Mouse (Mus musculus): ENCODE data around the gene C1qtnf12. TPM values are rescaled to one million over a fixed set of nuclear protein-coding genes. Genes with fewer than 3 reads are reported as not detected.

C1qtnf12 gene
- total and polyA plus RNA-seq, 3 experiments, result 9.7 to 43.7 (median 19.9) TPM

GRCm38 (mm10) chr4:155992241-155992905, 30.3 kb downstream of the C1qtnf12 start, which contains the start of the genes B3galt6 and Sdf4:
B3galt6 (minus strand) TSS chr4:155992649.
Sdf4 (plus strand) TSS chr4:155992872.
- peak; percentile 71 for DNase-seq (ENCODE audit: low spot score)
- H3K4me3 ChIP-seq (ENCODE audit: low read depth, low read length), result peak within 1 kb of the TSS; percentile 92
- TF ChIP-seq TAL1 (conservative IDR thresholded peaks at IDR 0.05; ENCODE audit: low read depth, low read length) (no peak), CTCF (IDR thresholded peaks at IDR 0.05; ENCODE audit: low read depth, low read length) (peak; percentile 30; the same call in 1 of the 2 replicates)
- ATAC-seq (ENCODE audit: extremely low read depth, insufficient number of reproducible peaks, low FRiP score, poor library complexity, severe bottlenecking), result peak; percentile 72
- no peaks in the 10 kb centered on the region for H3K27me3 ChIP-seq (ENCODE audit: insufficient read depth, low read length)
- H3K9me3 ChIP-seq (replicated peaks), result no peaks in the 10 kb centered on the region
- H3K36me3 ChIP-seq (replicated peaks), result peaks cover 55% of the 10 kb centered on the region
- peaks cover 58% of the 10 kb centered on the region for H3K4me1 ChIP-seq (ENCODE audit: insufficient read depth, low read depth, low read length)

- peaks cover 61% of the 10 kb centered on the region for H3K36me3 ChIP-seq (replicated peaks)
- H3K4me1 ChIP-seq (ENCODE audit: insufficient read depth, low read depth, low read length), result peaks cover 56% of the 10 kb centered on the region
- TF ChIP-seq GATA2 (IDR thresholded peaks at IDR 0.05; ENCODE audit: borderline replicate concordance, low read depth, low read length), result no peak
- TF ChIP-seq POLR2AphosphoS5 (IDR thresholded peaks at IDR 0.05; ENCODE audit: insufficient replicate concordance, low read depth, low read length), result no peak
- no peak for TF ChIP-seq CTCF (IDR thresholded peaks at IDR 0.05; ENCODE audit: low read depth, low read length)
- TF ChIP-seq TAL1 (conservative IDR thresholded peaks at IDR 0.05; ENCODE audit: low read depth, low read length), result no peak
- TF ChIP-seq GATA1 (IDR thresholded peaks at IDR 0.05; ENCODE audit: borderline replicate concordance, low read length), result no peak
- H3K4me3 ChIP-seq (ENCODE audit: low read depth, low read length), result peak overlapping the region; percentile 92
- no peaks in the 10 kb centered on the region for H3K9me3 ChIP-seq (replicated peaks)
- H3K27me3 ChIP-seq (ENCODE audit: insufficient read depth, low read length), result no peaks in the 10 kb centered on the region
- DNase-seq (ENCODE audit: low spot score) (peak; percentile 77), ATAC-seq (ENCODE audit: extremely low read depth, insufficient number of reproducible peaks, low FRiP score, poor library complexity, severe bottlenecking) (peak; percentile 66)
These were observed 30.9 kb downstream of the C1qtnf12 start for GRCm38 (mm10) chr4:155992906-155993547.

GRCm38 (mm10) chr4:155993606-155994005, 31.5 kb downstream of the C1qtnf12 start:
- H3K9me3 ChIP-seq (replicated peaks), result no peaks in the 10 kb centered on the region
- H3K27me3 ChIP-seq (ENCODE audit: insufficient read depth, low read length), result no peaks in the 10 kb centered on the region
- H3K36me3 ChIP-seq (replicated peaks), result peaks cover 65% of the 10 kb centered on the region
- TF ChIP-seq CTCF (IDR thresholded peaks at IDR 0.05; ENCODE audit: low read depth, low read length) (no peak), TAL1 (conservative IDR thresholded peaks at IDR 0.05; ENCODE audit: low read depth, low read length) (no peak), GATA1 (IDR thresholded peaks at IDR 0.05; ENCODE audit: borderline replicate concordance, low read length) (no peak)
- DNase-seq (ENCODE audit: low spot score) (no peak), ATAC-seq (ENCODE audit: extremely low read depth, insufficient number of reproducible peaks, low FRiP score, poor library complexity, severe bottlenecking) (no peak)
- peaks cover 51% of the 10 kb centered on the region for H3K4me1 ChIP-seq (ENCODE audit: insufficient read depth, low read depth, low read length)
- peak overlapping the region; percentile 92 for H3K4me3 ChIP-seq (ENCODE audit: low read depth, low read length)

GRCm38 (mm10) chr4:156004109-156004508, 42.0 kb downstream of the C1qtnf12 start:
- H3K4me1 ChIP-seq (ENCODE audit: insufficient read depth, low read depth, low read length), result no peaks in the 10 kb centered on the region
- TF ChIP-seq CTCF (IDR thresholded peaks at IDR 0.05; ENCODE audit: low read depth, low read length), result no peak
- no peak for TF ChIP-seq GATA1 (IDR thresholded peaks at IDR 0.05; ENCODE audit: borderline replicate concordance, low read length)
- no peak for TF ChIP-seq TAL1 (conservative IDR thresholded peaks at IDR 0.05; ENCODE audit: low read depth, low read length)
- TF ChIP-seq POLR2AphosphoS5 (IDR thresholded peaks at IDR 0.05; ENCODE audit: insufficient replicate concordance, low read depth, low read length), result no peak
- no peak for TF ChIP-seq GATA2 (IDR thresholded peaks at IDR 0.05; ENCODE audit: borderline replicate concordance, low read depth, low read length)
- DNase-seq (ENCODE audit: low spot score), result no peak
- H3K4me3 ChIP-seq (ENCODE audit: low read depth, low read length), result no peak overlapping the region
- peaks cover 93% of the 10 kb centered on the region for H3K36me3 ChIP-seq (replicated peaks)
- ATAC-seq (ENCODE audit: extremely low read depth, insufficient number of reproducible peaks, low FRiP score, poor library complexity, severe bottlenecking), result no peak
- no peaks in the 10 kb centered on the region for H3K9me3 ChIP-seq (replicated peaks)
- no peaks in the 10 kb centered on the region for H3K27me3 ChIP-seq (ENCODE audit: insufficient read depth, low read length)

GRCm38 (mm10) chr4:156008369-156008768, 46.3 kb downstream of the C1qtnf12 start:
- DNase-seq (ENCODE audit: low spot score), result no peak
- peaks cover 94% of the 10 kb centered on the region for H3K36me3 ChIP-seq (replicated peaks)
- H3K27me3 ChIP-seq (ENCODE audit: insufficient read depth, low read length), result no peaks in the 10 kb centered on the region
- H3K4me1 ChIP-seq (ENCODE audit: insufficient read depth, low read depth, low read length), result peaks cover 4% of the 10 kb centered on the region; the same call in 1 of the 2 replicates
- H3K4me3 ChIP-seq (ENCODE audit: low read depth, low read length), result no peak overlapping the region
- no peak for ATAC-seq (ENCODE audit: extremely low read depth, insufficient number of reproducible peaks, low FRiP score, poor library complexity, severe bottlenecking)
- no peaks in the 10 kb centered on the region for H3K9me3 ChIP-seq (replicated peaks)
- TF ChIP-seq GATA1 (IDR thresholded peaks at IDR 0.05; ENCODE audit: borderline replicate concordance, low read length) (no peak), POLR2AphosphoS5 (IDR thresholded peaks at IDR 0.05; ENCODE audit: insufficient replicate concordance, low read depth, low read length) (no peak), CTCF (IDR thresholded peaks at IDR 0.05; ENCODE audit: low read depth, low read length) (no peak), TAL1 (conservative IDR thresholded peaks at IDR 0.05; ENCODE audit: low read depth, low read length) (no peak), GATA2 (IDR thresholded peaks at IDR 0.05; ENCODE audit: borderline replicate concordance, low read depth, low read length) (no peak)

- Histone ChIP-seq H3K4me3 (ENCODE audit: low read depth, low read length) (no peak within 1 kb of the TSS), H3K4me1 (ENCODE audit: insufficient read depth, low read depth, low read length) (peaks cover 8% of the 10 kb centered on the region), H3K27me3 (ENCODE audit: insufficient read depth, low read length) (no peaks in the 10 kb centered on the region), H3K36me3 (replicated peaks) (peaks cover 83% of the 10 kb centered on the region), H3K9me3 (replicated peaks) (no peaks in the 10 kb centered on the region)
- no peak for TF ChIP-seq GATA1 (IDR thresholded peaks at IDR 0.05; ENCODE audit: borderline replicate concordance, low read length)
- no peak for TF ChIP-seq GATA2 (IDR thresholded peaks at IDR 0.05; ENCODE audit: borderline replicate concordance, low read depth, low read length)
- no peak for TF ChIP-seq TAL1 (conservative IDR thresholded peaks at IDR 0.05; ENCODE audit: low read depth, low read length)
- no peak for TF ChIP-seq CTCF (IDR thresholded peaks at IDR 0.05; ENCODE audit: low read depth, low read length)
- TF ChIP-seq POLR2AphosphoS5 (IDR thresholded peaks at IDR 0.05; ENCODE audit: insufficient replicate concordance, low read depth, low read length), result no peak; the same call in 1 of the 2 replicates
- ATAC-seq (ENCODE audit: extremely low read depth, insufficient number of reproducible peaks, low FRiP score, poor library complexity, severe bottlenecking) (no peak), DNase-seq (ENCODE audit: low spot score) (no peak)
These were observed 51.5 kb downstream of the C1qtnf12 start, which contains the start of gene Tnfrsf4 for GRCm38 (mm10) chr4:156013637-156014036. Tnfrsf4 (plus strand) TSS chr4:156013843.

All from G1E (cell line).